Mouse (Mus musculus): Measurements from ENCODE around the gene Igsf9b. TPM values are rescaled to one million over a fixed set of nuclear protein-coding genes. Genes with fewer than 3 reads are reported as not detected.
A peak's percentile ranks its signal among the peaks of the same experiment; 100 is the strongest.

The Igsf9b gene
- total and polyA plus RNA-seq, 3 experiments = 1.8 to 12.4 (median 5.2) TPM

- peak overlapping the region; percentile 60 for H3K4me2 ChIP-seq (ENCODE audit: insufficient read depth, low read depth, poor library complexity, severe bottlenecking)
- dilution Hi-C loops (cut with MboI; ENCODE audit: extremely low pct_ligation_motif_present, extremely low pct_unique_long_range_greater_than_20kb, low sequenced_read_pairs) (no loop called here), in situ Hi-C loops (cut with MboI; ENCODE audit: low pct_ligation_motif_present, low pct_unique_long_range_greater_than_20kb, low sequenced_read_pairs) (no loop called here)
- peak overlapping the region; percentile 29 for H3K27ac ChIP-seq (ENCODE audit: insufficient read depth, low read depth)
- H3K9me3 ChIP-seq (replicated peaks; ENCODE audit: low read length) = peaks cover 12% of the 10 kb centered on the region
- H3K4me3 ChIP-seq (replicated peaks in 1 of 3; ENCODE audit: low read depth in 2 of 3, low read length in 2 of 3, poor library complexity in 1 of 3) = peak overlapping the region in 2 of 3 experiments; percentile 30 to 37
- TF ChIP-seq JUND (conservative IDR thresholded peaks at IDR 0.05; ENCODE audit: low read depth, low read length) (no peak), POLR2AphosphoS2 (IDR thresholded peaks at IDR 0.05; ENCODE audit: low read depth, low read length) (no peak), RAD21 (IDR thresholded peaks at IDR 0.05; ENCODE audit: low read depth, low read length) (no peak), PAX5 (IDR thresholded peaks at IDR 0.05; ENCODE audit: low read length) (no peak)
- DNase-seq (ENCODE audit: extremely low read depth) = no peak
- peaks cover 24% of the 10 kb centered on the region for H3K79me2 ChIP-seq (replicated peaks; ENCODE audit: control insufficient read depth, extremely low read depth, insufficient read depth, poor library complexity, severe bottlenecking)
- peak overlapping the region; percentile 4; the same call in 1 of the 2 replicates for H3K9ac ChIP-seq (ENCODE audit: insufficient read depth, low read depth)
- H3K36me3 ChIP-seq (replicated peaks in 1 of 2; ENCODE audit: control insufficient read depth in 1 of 2, insufficient read depth in 1 of 2, low read length in 1 of 2) = no peaks in the 10 kb centered on the region
- H3K27me3 ChIP-seq (replicated peaks) = no peaks in the 10 kb centered on the region
- peaks cover 22 to 72% of the 10 kb centered on the region in 2 experiments for H3K4me1 ChIP-seq (ENCODE audit: control insufficient read depth in 1 of 2, insufficient read depth in 2 of 2)
Observed at GRCm38 (mm10) chr9:27302291-27302690, 3.3 kb downstream of the Igsf9b start.

GRCm38 (mm10) chr9:27303571-27304484, 4.8 kb downstream of the Igsf9b start:
- peak overlapping the region; percentile 71 for H3K4me2 ChIP-seq (ENCODE audit: insufficient read depth, low read depth, poor library complexity, severe bottlenecking)
- TF ChIP-seq BHLHE40 (IDR thresholded peaks at IDR 0.05; ENCODE audit: low read depth, low read length) (peak; percentile 49; the same call in 1 of the 2 replicates), TCF12 (IDR thresholded peaks at IDR 0.05; ENCODE audit: low read depth, low read length) (peak; percentile 9; the same call in 1 of the 2 replicates), MEF2A (IDR thresholded peaks at IDR 0.05; ENCODE audit: borderline replicate concordance, low read depth, low read length) (peak; percentile 59; the same call in 1 of the 2 replicates), NRF1 (IDR thresholded peaks at IDR 0.05; ENCODE audit: low read depth, low read length) (no peak), KAT2A (IDR thresholded peaks at IDR 0.05; ENCODE audit: insufficient replicate concordance, low read length) (0 out of 2 replicates have a peak, but pooled peaks have one; percentile 13), ETS1 (conservative IDR thresholded peaks at IDR 0.05; ENCODE audit: low read depth, low read length) (peak; percentile 61), MAX (IDR thresholded peaks at IDR 0.05; ENCODE audit: low read length) (peak; percentile 25; the same call in 1 of the 2 replicates), MYC (IDR thresholded peaks at IDR 0.05; ENCODE audit: low read depth, low read length) (0 out of 2 replicates have a peak, but pooled peaks have one; percentile 38), HCFC1 (IDR thresholded peaks at IDR 0.05; ENCODE audit: low read depth, low read length) (peak; percentile 40; the same call in 1 of the 2 replicates), MAZ (IDR thresholded peaks at IDR 0.05; ENCODE audit: low read depth, low read length) (no peak), CHD1 (IDR thresholded peaks at IDR 0.05; ENCODE audit: low read depth, low read length) (peak; percentile 66), SIN3A (IDR thresholded peaks at IDR 0.05; ENCODE audit: low read length) (peak; percentile 73), UBTF (IDR thresholded peaks at IDR 0.05; ENCODE audit: low read depth, low read length) (no peak; the same call in 1 of the 2 replicates), IRF4 (IDR thresholded peaks at IDR 0.05; ENCODE audit: low read depth, low read length) (peak; percentile 32), NELFE (IDR thresholded peaks at IDR 0.05; ENCODE audit: low read depth, low read length) (peak; percentile 58; the same call in 1 of the 2 replicates), POLR2A (IDR thresholded peaks at IDR 0.05; ENCODE audit: low read depth, low read length) (peak; percentile 66; the same call in 1 of the 2 replicates), USF2 (conservative IDR thresholded peaks at IDR 0.05; ENCODE audit: low read depth, low read length) (no peak), MAFK (IDR thresholded peaks at IDR 0.05; ENCODE audit: insufficient replicate concordance, low read length) (no peak), ZMIZ1 (IDR thresholded peaks at IDR 0.05; ENCODE audit: low read depth, low read length) (peak; percentile 71; the same call in 1 of the 2 replicates), POLR2AphosphoS2 (IDR thresholded peaks at IDR 0.05; ENCODE audit: low read depth, low read length) (peak; percentile 50; the same call in 1 of the 2 replicates), TBP (conservative IDR thresholded peaks at IDR 0.05; ENCODE audit: low read depth, low read length) (peak; percentile 77), EP300 (IDR thresholded peaks at IDR 0.05; ENCODE audit: low read length) (peak; percentile 64; the same call in 1 of the 2 replicates)
- peak overlapping the region; percentile 62 to 86 (median 62) for H3K4me3 ChIP-seq (replicated peaks in 1 of 3; ENCODE audit: low read depth in 2 of 3, low read length in 2 of 3, poor library complexity in 1 of 3)
- peaks cover 11% of the 10 kb centered on the region for H3K9me3 ChIP-seq (replicated peaks; ENCODE audit: low read length)
- no peak for DNase-seq (ENCODE audit: extremely low read depth)
- H3K27me3 ChIP-seq (replicated peaks) = no peaks in the 10 kb centered on the region
- H3K4me1 ChIP-seq (ENCODE audit: control insufficient read depth in 1 of 2, insufficient read depth in 2 of 2) = peaks cover 33 to 86% of the 10 kb centered on the region in 2 experiments
- no peaks in the 10 kb centered on the region for H3K36me3 ChIP-seq (replicated peaks in 1 of 2; ENCODE audit: control insufficient read depth in 1 of 2, insufficient read depth in 1 of 2, low read length in 1 of 2)
- dilution Hi-C loops (cut with MboI; ENCODE audit: extremely low pct_ligation_motif_present, extremely low pct_unique_long_range_greater_than_20kb, low sequenced_read_pairs) = no loop called here
- H3K79me2 ChIP-seq (replicated peaks; ENCODE audit: control insufficient read depth, extremely low read depth, insufficient read depth, poor library complexity, severe bottlenecking) = peaks cover 24% of the 10 kb centered on the region
- in situ Hi-C loops (cut with MboI; ENCODE audit: low pct_ligation_motif_present, low pct_unique_long_range_greater_than_20kb, low sequenced_read_pairs) = no loop called here
- peak overlapping the region; percentile 79 for H3K9ac ChIP-seq (ENCODE audit: insufficient read depth, low read depth)
- peak overlapping the region; percentile 98 for H3K27ac ChIP-seq (ENCODE audit: insufficient read depth, low read depth)

All from CH12.LX (cell line).